Mouse (Mus musculus): ENCODE data around the gene Mybbp1a. TPM values are rescaled to one million over a fixed set of nuclear protein-coding genes. Genes with fewer than 3 reads are reported as not detected.

Mybbp1a gene
- 61.1 and 67.6 TPM in 2 replicates for polyA plus RNA-seq (2015; fragmentation: Nextera tagmentation; extraction: Ambion mirVana)

GRCm38 (mm10) chr11:72440965-72441664 is at the start of gene Mybbp1a:
TSS of gene Mybbp1a (plus strand) at chr11:72441355.
- no peaks in the 10 kb centered on the region for H3K27me3 ChIP-seq (ENCODE audit: control insufficient read depth, insufficient read depth, low read depth, low read length)
- under 1% methylated on average over 46 of the region's 46 CpGs for WGBS
- no peaks in the 10 kb centered on the region for H3K9me3 ChIP-seq (replicated peaks; ENCODE audit: control insufficient read depth, low read length, poor library complexity, severe bottlenecking)
- ATAC-seq = peak; percentile 94
- H3K27ac ChIP-seq (ENCODE audit: low read length) = peak within 1 kb of the TSS; percentile 97
- peak within 1 kb of the TSS; percentile 73 for H3K9ac ChIP-seq (ENCODE audit: low read depth, low read length)
- peak within 1 kb of the TSS; percentile 76 for H3K4me2 ChIP-seq (ENCODE audit: low read length)
- peaks cover 24% of the 10 kb centered on the region for H3K36me3 ChIP-seq (ENCODE audit: control insufficient read depth, insufficient read depth, low read length)
- peaks cover 7% of the 10 kb centered on the region for H3K4me1 ChIP-seq (ENCODE audit: control insufficient read depth, insufficient read depth, low read length)
- H3K4me3 ChIP-seq (ENCODE audit: low read depth, low read length) = peak within 1 kb of the TSS; percentile 61

DNA sequence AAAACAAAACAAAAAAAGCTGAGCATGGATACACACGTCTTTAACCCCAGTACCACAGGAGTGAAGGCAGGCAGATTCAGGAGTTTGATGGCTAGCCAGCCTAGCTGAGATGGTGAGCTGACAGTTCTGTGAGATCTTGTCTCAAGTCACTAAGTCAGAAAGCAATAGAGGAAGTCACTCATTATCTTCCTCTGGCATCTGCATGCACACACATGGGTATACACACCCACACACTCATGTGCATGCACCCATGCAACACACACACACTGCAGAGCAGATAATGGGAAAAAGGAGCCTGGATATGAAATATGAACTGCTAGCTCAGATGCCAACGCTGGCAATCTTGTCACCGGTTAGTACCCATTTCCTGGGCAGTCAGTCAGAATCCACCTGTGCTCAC is 47.9 kb upstream of the Mybbp1a start:
- H3K4me2 ChIP-seq (ENCODE audit: low read length) = no peak overlapping the region
- ATAC-seq = no peak
- no peak overlapping the region for H3K9ac ChIP-seq (ENCODE audit: low read depth, low read length)
- 87% methylated on average over 3 of the region's 3 CpGs for whole genome bisulfite sequencing
- no peaks in the 10 kb centered on the region for H3K9me3 ChIP-seq (replicated peaks; ENCODE audit: control insufficient read depth, low read length, poor library complexity, severe bottlenecking)
- no peaks in the 10 kb centered on the region for H3K36me3 ChIP-seq (ENCODE audit: control insufficient read depth, insufficient read depth, low read length)
- H3K27ac ChIP-seq (ENCODE audit: low read length) = no peak overlapping the region
- no peaks in the 10 kb centered on the region for H3K4me1 ChIP-seq (ENCODE audit: control insufficient read depth, insufficient read depth, low read length)
- H3K27me3 ChIP-seq (ENCODE audit: control insufficient read depth, insufficient read depth, low read depth, low read length) = no peaks in the 10 kb centered on the region
- H3K4me3 ChIP-seq (ENCODE audit: low read depth, low read length) = no peak overlapping the region

- Histone ChIP-seq H3K4me3 (ENCODE audit: low read depth, low read length) (no peak overlapping the region), H3K9me3 (replicated peaks; ENCODE audit: control insufficient read depth, low read length, poor library complexity, severe bottlenecking) (no peaks in the 10 kb centered on the region), H3K9ac (ENCODE audit: low read depth, low read length) (no peak overlapping the region), H3K36me3 (ENCODE audit: control insufficient read depth, insufficient read depth, low read length) (no peaks in the 10 kb centered on the region), H3K27me3 (ENCODE audit: control insufficient read depth, insufficient read depth, low read depth, low read length) (no peaks in the 10 kb centered on the region), H3K4me1 (ENCODE audit: control insufficient read depth, insufficient read depth, low read length) (no peaks in the 10 kb centered on the region), H3K27ac (ENCODE audit: low read length) (no peak overlapping the region), H3K4me2 (ENCODE audit: low read length) (no peak overlapping the region)
- no peak for ATAC-seq
- WGBS = 34% methylated on average over 5 of the region's 5 CpGs
These were observed 47.5 kb upstream of the Mybbp1a start for GRCm38 (mm10) chr11:72393669-72394068.

DNA sequence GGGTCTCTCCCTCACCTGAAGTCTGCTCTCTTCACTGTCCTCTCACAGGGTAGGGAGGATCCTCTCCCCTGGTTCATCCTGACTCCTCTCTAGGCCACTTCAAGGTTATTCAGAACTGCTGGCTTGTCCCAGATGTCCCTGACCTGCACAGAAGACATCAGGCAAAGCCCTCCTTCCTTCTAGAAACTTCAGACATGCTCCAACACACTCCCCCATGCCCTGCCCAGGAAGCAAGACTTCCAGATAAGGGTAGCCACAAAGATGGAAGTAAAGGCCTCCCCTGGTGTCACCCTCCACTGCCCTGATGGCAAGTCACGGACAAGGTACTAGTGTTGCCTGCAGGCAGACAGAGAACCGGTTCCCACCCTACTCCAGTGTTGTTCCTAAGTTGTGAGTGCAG is 46.5 kb upstream of the Mybbp1a start:
- WGBS = 55% methylated on average over 2 of the region's 2 CpGs

GRCm38 (mm10) chr11:72395652-72396051 is 45.5 kb upstream of the Mybbp1a start:
- Histone ChIP-seq H3K4me3 (ENCODE audit: low read depth, low read length) (no peak overlapping the region), H3K27ac (ENCODE audit: low read length) (no peak overlapping the region), H3K36me3 (ENCODE audit: control insufficient read depth, insufficient read depth, low read length) (no peaks in the 10 kb centered on the region), H3K4me1 (ENCODE audit: control insufficient read depth, insufficient read depth, low read length) (no peaks in the 10 kb centered on the region), H3K9ac (ENCODE audit: low read depth, low read length) (no peak overlapping the region), H3K27me3 (ENCODE audit: control insufficient read depth, insufficient read depth, low read depth, low read length) (no peaks in the 10 kb centered on the region), H3K9me3 (replicated peaks; ENCODE audit: control insufficient read depth, low read length, poor library complexity, severe bottlenecking) (no peaks in the 10 kb centered on the region), H3K4me2 (ENCODE audit: low read length) (no peak overlapping the region)
- ATAC-seq = no peak
- WGBS = 86% methylated on average over 6 of the region's 6 CpGs

More for the DNA sequence above, 46.5 kb upstream of the Mybbp1a start:
- ATAC-seq = no peak
- Histone ChIP-seq H3K9me3 (replicated peaks; ENCODE audit: control insufficient read depth, low read length, poor library complexity, severe bottlenecking) (no peaks in the 10 kb centered on the region), H3K4me2 (ENCODE audit: low read length) (no peak overlapping the region), H3K4me3 (ENCODE audit: low read depth, low read length) (no peak overlapping the region), H3K27me3 (ENCODE audit: control insufficient read depth, insufficient read depth, low read depth, low read length) (no peaks in the 10 kb centered on the region), H3K9ac (ENCODE audit: low read depth, low read length) (no peak overlapping the region), H3K4me1 (ENCODE audit: control insufficient read depth, insufficient read depth, low read length) (no peaks in the 10 kb centered on the region), H3K36me3 (ENCODE audit: control insufficient read depth, insufficient read depth, low read length) (no peaks in the 10 kb centered on the region), H3K27ac (ENCODE audit: low read length) (no peak overlapping the region)

DNA sequence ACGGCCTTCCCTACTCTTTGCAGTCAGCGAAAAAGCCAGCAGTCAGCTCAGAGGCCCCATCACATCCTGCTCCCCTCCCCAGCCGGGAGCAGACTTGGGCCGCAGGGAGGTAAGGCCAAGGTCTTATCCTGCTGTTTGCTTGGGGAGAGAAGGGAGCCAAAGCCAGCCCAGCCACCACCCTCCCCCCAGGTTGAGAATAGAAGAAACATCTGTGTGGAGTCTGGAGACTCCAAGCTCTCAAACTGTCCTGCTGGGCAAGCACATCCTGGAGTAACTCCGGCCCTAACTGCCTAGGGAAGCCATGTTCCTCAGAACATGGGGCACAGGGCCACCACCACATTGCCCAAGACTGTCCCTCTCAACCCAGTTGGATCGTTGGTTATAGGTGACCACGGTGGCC is 44.5 kb upstream of the Mybbp1a start:
- no peaks in the 10 kb centered on the region for H3K9me3 ChIP-seq (replicated peaks; ENCODE audit: control insufficient read depth, low read length, poor library complexity, severe bottlenecking)
- H3K9ac ChIP-seq (ENCODE audit: low read depth, low read length) = no peak overlapping the region
- no peak overlapping the region for H3K4me3 ChIP-seq (ENCODE audit: low read depth, low read length)
- H3K36me3 ChIP-seq (ENCODE audit: control insufficient read depth, insufficient read depth, low read length) = no peaks in the 10 kb centered on the region
- WGBS = 91% methylated on average over 7 of the region's 7 CpGs
- no peak for ATAC-seq
- no peaks in the 10 kb centered on the region for H3K4me1 ChIP-seq (ENCODE audit: control insufficient read depth, insufficient read depth, low read length)
- no peak overlapping the region for H3K27ac ChIP-seq (ENCODE audit: low read length)
- H3K27me3 ChIP-seq (ENCODE audit: control insufficient read depth, insufficient read depth, low read depth, low read length) = no peaks in the 10 kb centered on the region
- H3K4me2 ChIP-seq (ENCODE audit: low read length) = no peak overlapping the region

DNA sequence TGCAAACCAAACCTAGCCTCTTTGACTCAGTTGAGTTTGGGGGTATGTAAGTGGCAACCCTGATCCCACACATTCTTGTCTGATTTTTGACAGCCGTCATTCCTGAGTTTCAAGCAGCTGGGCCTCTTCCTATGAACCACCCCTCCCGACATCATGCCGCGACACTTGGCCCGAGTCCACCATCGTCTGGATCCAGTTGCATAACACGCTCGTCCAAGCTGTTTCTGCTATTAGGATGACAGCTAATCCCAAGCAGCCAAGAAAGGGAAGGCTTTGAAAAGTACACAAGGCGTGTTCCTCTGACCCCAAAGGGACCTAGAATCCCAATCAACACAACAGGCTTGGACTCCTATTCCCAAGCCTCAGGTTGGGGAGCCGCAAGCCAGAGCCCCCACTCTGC is 44.1 kb upstream of the Mybbp1a start:
- Histone ChIP-seq H3K4me2 (ENCODE audit: low read length) (no peak overlapping the region), H3K27me3 (ENCODE audit: control insufficient read depth, insufficient read depth, low read depth, low read length) (no peaks in the 10 kb centered on the region), H3K4me3 (ENCODE audit: low read depth, low read length) (no peak overlapping the region), H3K4me1 (ENCODE audit: control insufficient read depth, insufficient read depth, low read length) (no peaks in the 10 kb centered on the region), H3K9ac (ENCODE audit: low read depth, low read length) (no peak overlapping the region), H3K9me3 (replicated peaks; ENCODE audit: control insufficient read depth, low read length, poor library complexity, severe bottlenecking) (no peaks in the 10 kb centered on the region), H3K27ac (ENCODE audit: low read length) (no peak overlapping the region), H3K36me3 (ENCODE audit: control insufficient read depth, insufficient read depth, low read length) (no peaks in the 10 kb centered on the region)
- ATAC-seq = no peak
- WGBS = 78% methylated on average over 10 of the region's 10 CpGs

DNA sequence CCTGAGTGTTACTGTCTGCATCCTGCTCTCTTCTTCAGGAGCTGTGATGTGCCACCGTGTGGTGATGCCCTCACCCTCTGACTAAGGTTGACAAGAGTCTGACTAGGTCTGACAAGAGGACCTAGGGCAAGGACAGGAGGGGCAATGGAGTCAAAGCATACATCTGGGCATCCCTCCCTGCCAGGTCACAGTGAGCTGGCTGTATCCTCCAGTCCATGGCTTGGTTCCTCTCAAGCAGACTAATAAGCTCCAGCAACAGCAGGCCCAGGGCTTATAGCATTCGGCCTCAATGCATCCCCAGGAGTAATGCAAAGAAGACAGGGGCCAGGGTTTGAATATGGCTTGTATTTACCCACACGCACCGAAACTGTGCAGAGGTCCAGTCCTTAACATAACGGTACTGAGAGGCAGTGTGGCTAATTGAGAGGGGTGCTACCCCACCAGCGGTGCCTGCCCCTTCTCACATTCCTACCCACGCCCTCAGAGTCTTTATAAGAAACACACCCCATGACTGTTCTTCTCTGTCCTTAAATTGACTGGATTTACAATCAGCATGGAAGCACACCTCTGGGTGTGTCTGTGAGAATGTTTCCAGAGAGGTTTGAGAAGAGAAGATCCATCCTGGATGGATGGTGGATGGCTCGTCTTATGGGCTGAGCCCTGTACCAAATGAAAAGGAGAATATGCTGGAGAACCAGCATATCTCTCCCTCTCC is 43.2 kb upstream of the Mybbp1a start:
- Histone ChIP-seq H3K4me1 (ENCODE audit: control insufficient read depth, insufficient read depth, low read length) (no peaks in the 10 kb centered on the region), H3K4me3 (ENCODE audit: low read depth, low read length) (no peak overlapping the region), H3K27ac (ENCODE audit: low read length) (no peak overlapping the region), H3K36me3 (ENCODE audit: control insufficient read depth, insufficient read depth, low read length) (no peaks in the 10 kb centered on the region), H3K4me2 (ENCODE audit: low read length) (no peak overlapping the region), H3K9ac (ENCODE audit: low read depth, low read length) (no peak overlapping the region), H3K9me3 (replicated peaks; ENCODE audit: control insufficient read depth, low read length, poor library complexity, severe bottlenecking) (no peaks in the 10 kb centered on the region), H3K27me3 (ENCODE audit: control insufficient read depth, insufficient read depth, low read depth, low read length) (no peaks in the 10 kb centered on the region)
- no peak for ATAC-seq
- 86% methylated on average over 8 of the region's 8 CpGs for WGBS

DNA sequence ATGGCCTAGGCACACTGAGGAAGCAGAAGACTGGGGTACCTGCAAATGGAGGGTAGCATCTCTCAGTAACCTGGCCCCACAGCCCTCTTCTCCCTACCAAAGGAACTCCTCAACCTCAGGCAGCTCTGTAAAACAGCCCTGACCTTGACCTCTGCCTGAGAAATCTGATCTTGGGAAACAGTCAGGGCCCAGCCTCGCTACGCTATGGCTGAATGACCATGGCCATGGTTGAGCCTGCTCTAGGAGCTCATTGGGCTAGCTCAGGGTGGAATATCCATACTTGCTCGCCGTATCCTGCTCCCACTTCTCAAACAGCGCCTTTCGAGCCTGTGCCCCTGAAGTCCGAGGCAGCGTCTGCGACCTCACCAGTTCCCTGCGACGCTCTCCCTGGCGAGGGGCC is 40.1 kb upstream of the Mybbp1a start:
- H3K4me2 ChIP-seq (ENCODE audit: low read length) = no peak overlapping the region
- ATAC-seq = no peak
- no peaks in the 10 kb centered on the region for H3K4me1 ChIP-seq (ENCODE audit: control insufficient read depth, insufficient read depth, low read length)
- no peak overlapping the region for H3K9ac ChIP-seq (ENCODE audit: low read depth, low read length)
- no peaks in the 10 kb centered on the region for H3K27me3 ChIP-seq (ENCODE audit: control insufficient read depth, insufficient read depth, low read depth, low read length)
- no peak overlapping the region for H3K4me3 ChIP-seq (ENCODE audit: low read depth, low read length)
- WGBS = 93% methylated on average over 12 of the region's 12 CpGs
- H3K27ac ChIP-seq (ENCODE audit: low read length) = no peak overlapping the region
- H3K9me3 ChIP-seq (replicated peaks; ENCODE audit: control insufficient read depth, low read length, poor library complexity, severe bottlenecking) = no peaks in the 10 kb centered on the region
- no peaks in the 10 kb centered on the region for H3K36me3 ChIP-seq (ENCODE audit: control insufficient read depth, insufficient read depth, low read length)
